Mouse (Mus musculus) forebrain, postnatal 0 days (tissue): ENCODE results near the gene Csf3. TPM values are rescaled to one million over a fixed set of nuclear protein-coding genes. Genes with fewer than 3 reads are reported as not detected.
"Not testable (repeated sequence)": the region's sequence is repeated elsewhere in the genome, so short reads cannot be mapped to it uniquely, and the experiment has no call there.

Source experiments
- ATAC-seq: fragments of 200-750 bp; cut with Nextera tagmentation; 2 replicates; pipeline ENCODE4 v1.8.0; 2017; ENCODE audit warnings: mild to moderate bottlenecking, moderate library complexity
- DNase-seq: peaks from one replicate; pipeline ENCODE4 v3.0.0-alpha.2; 2015
- H3K27ac ChIP-seq: fragments of 300-500 bp; sonication (generic); 2 replicates; pipeline ENCODE4 v1.5.1; 2014; ENCODE audit warnings: low read depth, mild to moderate bottlenecking, antibody characterized with exemption, low read length, moderate library complexity, mixed read lengths
- H3K27me3 ChIP-seq: fragments of 300-500 bp; sonication (generic); 2 replicates; pipeline ENCODE4 v1.6.1; 2014; ENCODE audit warnings: mild to moderate bottlenecking, low read length, mixed read lengths; ENCODE audit not compliant: insufficient read depth
- H3K36me3 ChIP-seq: fragments of 300-500 bp; sonication (generic); 2 replicates; pipeline ENCODE4 v1.6.1; 2014; ENCODE audit warnings: mild to moderate bottlenecking, moderate library complexity; ENCODE audit not compliant: insufficient read depth
- H3K4me1 ChIP-seq: fragments of 300-500 bp; sonication (generic); 2 replicates; pipeline ENCODE4 v1.6.1; 2014; ENCODE audit warnings: antibody characterized with exemption; ENCODE audit not compliant: insufficient read depth
- H3K4me2 ChIP-seq: fragments of 300-500 bp; sonication (generic); 2 replicates; pipeline ENCODE4 v1.6.1; 2014; ENCODE audit warnings: low read depth, mild to moderate bottlenecking, moderate library complexity
- H3K4me3 ChIP-seq: fragments of 300-500 bp; sonication (generic); 2 replicates; pipeline ENCODE4 v1.5.1; 2014; ENCODE audit warnings: low read depth, low read length, mixed read lengths
- H3K9ac ChIP-seq: fragments of 300-500 bp; sonication (generic); 2 replicates; pipeline ENCODE4 v1.6.1; 2014; ENCODE audit warnings: mild to moderate bottlenecking
- H3K9me3 ChIP-seq: fragments of 300-500 bp; sonication (generic); 2 replicates; pipeline ENCODE4 v1.6.1; 2016; ENCODE audit warnings: low read length
- CTCF ChIP-seq: sonication (generic); IDR thresholded peaks from 2 replicates; pipeline ENCODE4 v1.5.1; 2016; ENCODE audit warnings: antibody characterized with exemption, control low read depth, low read depth
- WGBS: fragments of 180-500 bp; shearing (Covaris S2); extraction: QIAGEN DNeasy Blood & Tissue Kit; methylation state at CpG from one replicate; pipeline ENCODE4 v1.1.7; 2014; 5-methylcytosine and 5-hydroxymethylcytosine counted together
- polyA plus RNA-seq: library from polyadenylated mRNA; unstranded; fragments of >200 nt; fragmentation: Nextera tagmentation; extraction: Ambion mirVana; gene quantifications from 2 replicates; pipeline ENCODE4 v1.2.1, GENCODE M21; 2015
- total RNA-seq: library from RNA; depleted of rRNA; stranded (reverse); fragments of >200 nt; gene quantifications from 2 replicates; pipeline ENCODE4 v1.2.3, GENCODE M21; 2014

The Csf3 gene
- total and polyA plus RNA-seq, 2 experiments from 2014 or later: not detected

DNA sequence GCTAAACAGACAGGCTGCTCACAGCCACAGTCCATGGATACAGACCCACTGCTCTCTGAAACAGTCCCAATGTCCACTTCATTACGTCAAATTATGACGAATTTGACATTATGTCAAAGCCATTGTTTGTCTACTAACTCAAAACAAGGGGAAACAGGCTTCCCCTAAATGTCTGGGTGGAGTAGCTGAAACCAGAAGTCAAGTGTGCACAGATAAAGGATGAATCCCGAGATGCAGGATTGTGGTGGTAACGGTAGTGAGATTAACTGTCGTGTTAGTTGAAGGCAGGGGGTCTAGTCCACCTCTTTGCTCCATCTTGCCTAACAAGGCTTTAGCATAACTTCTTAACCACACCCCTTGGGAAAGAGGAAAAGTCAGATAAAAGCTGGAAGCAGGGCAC is 28.6 kb upstream of the Csf3 start:
- Histone ChIP-seq H3K27me3 (no peaks in the 10 kb centered on the region), H3K27ac (no peak overlapping the region), H3K4me1 (no peaks in the 10 kb centered on the region), H3K9ac (no peak overlapping the region), H3K36me3 (no peaks in the 10 kb centered on the region), H3K4me3 (no peak overlapping the region), H3K4me2 (no peak overlapping the region), H3K9me3 (no peaks in the 10 kb centered on the region)
- DNase-seq: no peak
- WGBS: 90% methylated on average over 5 of the region's 5 CpGs
- TF ChIP-seq CTCF: no peak
- ATAC-seq: no peak

DNA sequence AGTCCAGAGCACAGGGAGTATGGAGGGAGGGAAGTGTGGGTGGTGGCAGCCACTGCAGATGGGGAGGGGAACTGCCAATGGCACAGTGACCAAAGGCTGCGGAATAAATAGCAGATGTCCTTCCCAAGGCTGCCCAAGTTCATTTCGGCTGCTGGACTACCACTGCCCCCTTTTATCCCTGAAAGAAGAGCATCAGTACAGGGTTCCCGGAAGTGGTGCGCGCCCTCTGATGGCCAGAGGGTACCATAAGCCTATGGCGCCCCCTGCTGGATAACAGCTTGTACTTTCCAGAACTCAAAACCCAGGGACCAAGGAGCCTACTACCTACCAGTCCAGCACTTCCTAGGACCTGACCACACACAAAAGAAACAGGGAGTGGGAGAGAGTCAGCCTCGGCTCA is 27.9 kb upstream of the Csf3 start:
- not testable (repeated sequence) for H3K4me1 ChIP-seq, H3K9me3 ChIP-seq, H3K27me3 ChIP-seq, H3K36me3 ChIP-seq, H3K4me3 ChIP-seq, H3K4me2 ChIP-seq, H3K9ac ChIP-seq, H3K27ac ChIP-seq
- peak; percentile 75 for TF ChIP-seq CTCF
- WGBS: 9% methylated on average over 6 of the region's 7 CpGs
- ATAC-seq (peak; percentile 56), DNase-seq (peak; percentile 62)

DNA sequence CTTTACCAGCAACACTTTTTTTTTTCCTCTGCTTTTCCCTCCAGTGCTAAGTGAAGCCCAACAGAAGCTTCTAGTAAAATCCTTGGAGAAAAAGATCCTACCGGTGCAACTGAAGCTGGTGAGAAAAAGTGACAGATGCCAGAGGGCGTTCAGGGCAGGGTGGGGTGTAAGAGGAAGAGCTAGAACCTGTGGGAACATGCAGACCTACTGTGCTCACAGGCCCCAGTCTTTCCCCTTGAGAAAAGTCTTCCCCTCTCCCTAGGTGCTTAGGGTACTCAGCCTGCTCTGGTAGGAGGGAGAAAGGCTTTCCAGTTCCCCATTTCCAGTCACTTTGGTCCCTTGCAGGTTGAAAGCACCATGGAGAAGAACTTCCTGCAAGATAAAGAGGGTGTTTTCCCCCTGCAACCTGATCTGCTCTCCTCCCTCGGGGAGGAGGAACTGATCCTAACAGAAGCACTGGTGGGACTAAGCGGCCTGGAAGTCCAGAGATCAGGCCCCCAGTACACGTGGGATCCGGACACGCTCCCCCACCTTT is 25.2 kb upstream of the Csf3 start:
- 61% methylated on average over 7 of the region's 7 CpGs for WGBS
- no peak overlapping the region for H3K9ac ChIP-seq
- H3K27ac ChIP-seq: no peak overlapping the region
- no peaks in the 10 kb centered on the region for H3K9me3 ChIP-seq
- TF ChIP-seq CTCF: no peak
- no peaks in the 10 kb centered on the region for H3K27me3 ChIP-seq
- H3K4me2 ChIP-seq: no peak overlapping the region
- no peaks in the 10 kb centered on the region for H3K4me1 ChIP-seq
- no peak overlapping the region for H3K4me3 ChIP-seq
- DNase-seq (no peak), ATAC-seq (no peak)
- H3K36me3 ChIP-seq: no peaks in the 10 kb centered on the region

DNA sequence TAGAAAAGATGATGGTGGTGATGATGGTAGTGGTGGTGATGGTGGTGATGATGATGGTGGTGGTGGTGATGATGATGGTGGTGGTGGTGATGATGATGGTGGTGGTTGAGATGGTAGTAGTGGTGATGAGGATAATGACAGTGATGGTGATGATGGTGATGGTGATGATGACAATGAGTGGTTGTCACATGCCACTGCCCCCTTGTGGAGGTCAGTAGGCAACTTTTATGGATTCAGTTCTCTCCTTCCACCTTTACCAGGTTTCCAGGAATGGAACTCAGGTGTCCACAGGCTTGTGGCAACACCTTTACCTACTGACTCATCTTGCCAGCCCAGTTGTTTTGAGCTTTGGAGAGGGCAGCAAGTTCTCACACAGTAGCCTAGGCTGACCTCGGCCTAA is 21.0 kb upstream of the Csf3 start:
- H3K4me2 ChIP-seq: no peak overlapping the region
- no peaks in the 10 kb centered on the region for H3K27me3 ChIP-seq
- WGBS: 96% methylated on average over 1 of the region's 1 CpGs
- no peaks in the 10 kb centered on the region for H3K9me3 ChIP-seq
- H3K4me1 ChIP-seq: peaks cover 7% of the 10 kb centered on the region; the same call in 1 of the 2 replicates
- no peak overlapping the region for H3K27ac ChIP-seq
- H3K9ac ChIP-seq: no peak overlapping the region
- H3K4me3 ChIP-seq: no peak overlapping the region
- ATAC-seq (no peak), DNase-seq (no peak)
- H3K36me3 ChIP-seq: no peaks in the 10 kb centered on the region
- TF ChIP-seq CTCF: no peak

GRCm38 (mm10) chr11:98680595-98680994 is 20.5 kb upstream of the Csf3 start:
- not testable (repeated sequence) for DNase-seq, H3K27me3 ChIP-seq, H3K27ac ChIP-seq, H3K36me3 ChIP-seq, H3K9ac ChIP-seq, H3K4me2 ChIP-seq, H3K4me3 ChIP-seq, H3K4me1 ChIP-seq, H3K9me3 ChIP-seq, ATAC-seq
- 89% methylated on average over 4 of the region's 4 CpGs for WGBS

DNA sequence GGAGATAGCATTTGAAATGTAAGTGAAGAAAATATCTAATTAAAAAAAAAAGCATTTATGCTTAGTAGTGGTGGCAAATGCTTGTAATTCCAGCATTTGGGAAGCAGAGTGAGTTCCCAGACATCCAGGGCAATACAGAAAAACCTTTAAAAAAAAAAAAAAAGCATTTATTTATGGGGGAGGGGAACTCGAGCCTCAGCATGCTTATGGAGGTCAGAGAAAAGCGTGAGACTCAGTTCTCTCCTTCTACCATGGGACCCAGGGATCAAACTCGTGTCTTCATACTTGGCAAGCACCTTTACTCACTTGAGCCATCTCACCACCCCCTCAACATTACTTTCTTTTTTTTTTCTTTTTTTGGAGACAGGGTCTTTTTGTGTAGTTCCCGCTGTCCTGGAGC is 19.9 kb upstream of the Csf3 start:
- TF ChIP-seq CTCF: no peak
- Histone ChIP-seq H3K27me3 (no peaks in the 10 kb centered on the region), H3K4me2 (no peak overlapping the region), H3K9me3 (no peaks in the 10 kb centered on the region), H3K4me1 (peaks cover 7% of the 10 kb centered on the region; the same call in 1 of the 2 replicates), H3K9ac (no peak overlapping the region), H3K27ac (no peak overlapping the region), H3K36me3 (peaks cover 10% of the 10 kb centered on the region), H3K4me3 (no peak overlapping the region)
- DNase-seq (no peak), ATAC-seq (no peak)
- WGBS: 84% methylated on average over 4 of the region's 4 CpGs

- H3K36me3 ChIP-seq: peaks cover 18% of the 10 kb centered on the region
- ATAC-seq (peak; percentile 96), DNase-seq (peak; percentile 97)
- peak; percentile 54 for TF ChIP-seq CTCF
- no peaks in the 10 kb centered on the region for H3K9me3 ChIP-seq
- peak within 1 kb of the TSS; percentile 98 for H3K4me3 ChIP-seq
- H3K4me1 ChIP-seq: peaks cover 7% of the 10 kb centered on the region; the same call in 1 of the 2 replicates
- no peaks in the 10 kb centered on the region for H3K27me3 ChIP-seq
- peak within 1 kb of the TSS; percentile 82 for H3K4me2 ChIP-seq
- WGBS: 4% methylated on average over 45 of the region's 45 CpGs
- H3K27ac ChIP-seq: peak within 1 kb of the TSS; percentile 84
- H3K9ac ChIP-seq: peak within 1 kb of the TSS; percentile 99
Measured at GRCm38 (mm10) chr11:98681786-98682745, 19.0 kb upstream of the Csf3 start, which contains the start of gene Psmd3. Gene Psmd3, plus strand, starts transcription at chr11:98682554.
